Mouse (Mus musculus): ENCODE data around the gene Osbpl2. TPM values are rescaled to one million over a fixed set of nuclear protein-coding genes. Genes with fewer than 3 reads are reported as not detected.
"Not testable (repeated sequence)": the region's sequence is repeated elsewhere in the genome, so short reads cannot be mapped to it uniquely, and the experiment has no call there.

Osbpl2 gene
- polyA plus RNA-seq, 1 experiment from 2014 or later, result 30.4 TPM

GRCm38 (mm10) chr2:180170806-180171521 is 51.9 kb downstream of the Osbpl2 start, which contains the start of gene Adrm1:
Gene Adrm1, plus strand, starts transcription at chr2:180171485.
- WGBS, result 3% methylated on average over 40 of the region's 41 CpGs
- Histone ChIP-seq H3K9me3 (ENCODE audit: control insufficient read depth, low read length) (no peaks in the 10 kb centered on the region), H3K9ac (ENCODE audit: low read depth, low read length) (peak within 1 kb of the TSS; percentile 97), H3K27me3 (replicated peaks; ENCODE audit: control insufficient read depth, insufficient read depth, low read length) (no peaks in the 10 kb centered on the region), H3K4me2 (ENCODE audit: low read depth, low read length) (peak within 1 kb of the TSS; percentile 84), H3K36me3 (ENCODE audit: control insufficient read depth, insufficient read depth, low read length) (peaks cover 12% of the 10 kb centered on the region), H3K4me3 (ENCODE audit: low read length) (peak within 1 kb of the TSS; percentile 95), H3K27ac (ENCODE audit: low read length) (peak within 1 kb of the TSS; percentile 90), H3K4me1 (ENCODE audit: control insufficient read depth, insufficient read depth, low read length) (peaks cover 16% of the 10 kb centered on the region)
- ATAC-seq, result peak; percentile 99

- peak overlapping the region; percentile 84 for H3K4me2 ChIP-seq (ENCODE audit: low read depth, low read length)
Observed at GRCm38 (mm10) chr2:180171522-180172070, 52.5 kb downstream of the Osbpl2 start.

GRCm38 (mm10) chr2:180172152-180172551 is 53.0 kb downstream of the Osbpl2 start:
- no peak for ATAC-seq
- H3K4me3 ChIP-seq (ENCODE audit: low read length), result peak overlapping the region; percentile 95
- 6% methylated on average over 7 of the region's 9 CpGs for WGBS
- H3K9me3 ChIP-seq (ENCODE audit: control insufficient read depth, low read length), result no peaks in the 10 kb centered on the region
- peak overlapping the region; percentile 35; the same call in 1 of the 2 replicates for H3K27ac ChIP-seq (ENCODE audit: low read length)
- peak overlapping the region; percentile 84 for H3K4me2 ChIP-seq (ENCODE audit: low read depth, low read length)
- H3K36me3 ChIP-seq (ENCODE audit: control insufficient read depth, insufficient read depth, low read length), result peaks cover 16% of the 10 kb centered on the region
- H3K27me3 ChIP-seq (replicated peaks; ENCODE audit: control insufficient read depth, insufficient read depth, low read length), result no peaks in the 10 kb centered on the region
- peak overlapping the region; percentile 97 for H3K9ac ChIP-seq (ENCODE audit: low read depth, low read length)
- H3K4me1 ChIP-seq (ENCODE audit: control insufficient read depth, insufficient read depth, low read length), result peaks cover 16% of the 10 kb centered on the region

More at GRCm38 (mm10) chr2:180171522-180172070, 52.5 kb downstream of the Osbpl2 start:
- Histone ChIP-seq H3K27me3 (replicated peaks; ENCODE audit: control insufficient read depth, insufficient read depth, low read length) (no peaks in the 10 kb centered on the region), H3K4me3 (ENCODE audit: low read length) (peak overlapping the region; percentile 95), H3K9me3 (ENCODE audit: control insufficient read depth, low read length) (no peaks in the 10 kb centered on the region), H3K27ac (ENCODE audit: low read length) (peak overlapping the region; percentile 90), H3K36me3 (ENCODE audit: control insufficient read depth, insufficient read depth, low read length) (peaks cover 14% of the 10 kb centered on the region), H3K4me1 (ENCODE audit: control insufficient read depth, insufficient read depth, low read length) (peaks cover 16% of the 10 kb centered on the region), H3K9ac (ENCODE audit: low read depth, low read length) (peak overlapping the region; percentile 97)
- under 1% methylated on average over 69 of the region's 80 CpGs for WGBS
- peak; percentile 80 for ATAC-seq

- ATAC-seq, result no peak
- WGBS, result 77% methylated on average over 4 of the region's 4 CpGs
- H3K27ac ChIP-seq (ENCODE audit: low read length), result no peak overlapping the region
Observed at GRCm38 (mm10) chr2:180173163-180173562, 54.1 kb downstream of the Osbpl2 start.

GRCm38 (mm10) chr2:180173711-180174110 is 54.6 kb downstream of the Osbpl2 start:
- not testable (repeated sequence) for H3K4me3 ChIP-seq (ENCODE audit: low read length); H3K4me2 ChIP-seq (ENCODE audit: low read depth, low read length); H3K9ac ChIP-seq (ENCODE audit: low read depth, low read length); ATAC-seq; H3K9me3 ChIP-seq (ENCODE audit: control insufficient read depth, low read length); H3K27me3 ChIP-seq (replicated peaks; ENCODE audit: control insufficient read depth, insufficient read depth, low read length); H3K27ac ChIP-seq (ENCODE audit: low read length)
- H3K36me3 ChIP-seq (ENCODE audit: control insufficient read depth, insufficient read depth, low read length), result peaks cover 23% of the 10 kb centered on the region
- 89% methylated on average over 8 of the region's 8 CpGs for WGBS
- peaks cover 16% of the 10 kb centered on the region for H3K4me1 ChIP-seq (ENCODE audit: control insufficient read depth, insufficient read depth, low read length)

More at GRCm38 (mm10) chr2:180173163-180173562, 54.1 kb downstream of the Osbpl2 start:
- peaks cover 21% of the 10 kb centered on the region for H3K36me3 ChIP-seq (ENCODE audit: control insufficient read depth, insufficient read depth, low read length)
- peaks cover 16% of the 10 kb centered on the region for H3K4me1 ChIP-seq (ENCODE audit: control insufficient read depth, insufficient read depth, low read length)
- H3K27me3 ChIP-seq (replicated peaks; ENCODE audit: control insufficient read depth, insufficient read depth, low read length), result no peaks in the 10 kb centered on the region
- H3K4me2 ChIP-seq (ENCODE audit: low read depth, low read length), result peak overlapping the region; percentile 84
- H3K4me3 ChIP-seq (ENCODE audit: low read length), result peak overlapping the region; percentile 95
- peak overlapping the region; percentile 97; the same call in 1 of the 2 replicates for H3K9ac ChIP-seq (ENCODE audit: low read depth, low read length)
- H3K9me3 ChIP-seq (ENCODE audit: control insufficient read depth, low read length), result no peaks in the 10 kb centered on the region

- H3K9me3 ChIP-seq (ENCODE audit: control insufficient read depth, low read length), result no peaks in the 10 kb centered on the region
- peaks cover 16% of the 10 kb centered on the region for H3K4me1 ChIP-seq (ENCODE audit: control insufficient read depth, insufficient read depth, low read length)
- H3K4me3 ChIP-seq (ENCODE audit: low read length), result no peak overlapping the region
- peaks cover 23% of the 10 kb centered on the region for H3K36me3 ChIP-seq (ENCODE audit: control insufficient read depth, insufficient read depth, low read length)
- no peak overlapping the region for H3K9ac ChIP-seq (ENCODE audit: low read depth, low read length)
- 89% methylated on average over 5 of the region's 5 CpGs for WGBS
- H3K27ac ChIP-seq (ENCODE audit: low read length), result no peak overlapping the region
- no peak for ATAC-seq
- no peak overlapping the region for H3K4me2 ChIP-seq (ENCODE audit: low read depth, low read length)
- no peaks in the 10 kb centered on the region for H3K27me3 ChIP-seq (replicated peaks; ENCODE audit: control insufficient read depth, insufficient read depth, low read length)
Observed at GRCm38 (mm10) chr2:180174121-180174520, 55.0 kb downstream of the Osbpl2 start.

GRCm38 (mm10) chr2:180175725-180176124 is 56.6 kb downstream of the Osbpl2 start:
- no peak overlapping the region for H3K9ac ChIP-seq (ENCODE audit: low read depth, low read length)
- ATAC-seq, result no peak
- H3K4me1 ChIP-seq (ENCODE audit: control insufficient read depth, insufficient read depth, low read length), result peaks cover 16% of the 10 kb centered on the region
- H3K27me3 ChIP-seq (replicated peaks; ENCODE audit: control insufficient read depth, insufficient read depth, low read length), result no peaks in the 10 kb centered on the region
- H3K4me3 ChIP-seq (ENCODE audit: low read length), result no peak overlapping the region
- H3K4me2 ChIP-seq (ENCODE audit: low read depth, low read length), result no peak overlapping the region
- no peak overlapping the region for H3K27ac ChIP-seq (ENCODE audit: low read length)
- H3K36me3 ChIP-seq (ENCODE audit: control insufficient read depth, insufficient read depth, low read length), result peaks cover 28% of the 10 kb centered on the region
- 89% methylated on average over 7 of the region's 7 CpGs for whole genome bisulfite sequencing
- H3K9me3 ChIP-seq (ENCODE audit: control insufficient read depth, low read length), result no peaks in the 10 kb centered on the region

- peaks cover 15% of the 10 kb centered on the region for H3K36me3 ChIP-seq (ENCODE audit: control insufficient read depth, insufficient read depth, low read length)
- no peak overlapping the region for H3K4me3 ChIP-seq (ENCODE audit: low read length)
- 89% methylated on average over 9 of the region's 9 CpGs for WGBS
- H3K9ac ChIP-seq (ENCODE audit: low read depth, low read length), result no peak overlapping the region
- no peak overlapping the region for H3K4me2 ChIP-seq (ENCODE audit: low read depth, low read length)
- H3K27me3 ChIP-seq (replicated peaks; ENCODE audit: control insufficient read depth, insufficient read depth, low read length), result no peaks in the 10 kb centered on the region
- H3K9me3 ChIP-seq (ENCODE audit: control insufficient read depth, low read length), result no peaks in the 10 kb centered on the region
- no peak overlapping the region for H3K27ac ChIP-seq (ENCODE audit: low read length)
- no peak for ATAC-seq
- H3K4me1 ChIP-seq (ENCODE audit: control insufficient read depth, insufficient read depth, low read length), result no peaks in the 10 kb centered on the region
Observed at GRCm38 (mm10) chr2:180181542-180181941, 62.4 kb downstream of the Osbpl2 start.

- no peak overlapping the region for H3K4me3 ChIP-seq (ENCODE audit: low read length)
- no peaks in the 10 kb centered on the region for H3K9me3 ChIP-seq (ENCODE audit: control insufficient read depth, low read length)
- no peak overlapping the region for H3K4me2 ChIP-seq (ENCODE audit: low read depth, low read length)
- ATAC-seq, result no peak
- H3K27me3 ChIP-seq (replicated peaks; ENCODE audit: control insufficient read depth, insufficient read depth, low read length), result no peaks in the 10 kb centered on the region
- no peak overlapping the region for H3K27ac ChIP-seq (ENCODE audit: low read length)
- no peaks in the 10 kb centered on the region for H3K4me1 ChIP-seq (ENCODE audit: control insufficient read depth, insufficient read depth, low read length)
- no peak overlapping the region for H3K9ac ChIP-seq (ENCODE audit: low read depth, low read length)
- 0 out of 2 replicates have a peak, but pooled peaks cover 6% of the 10 kb centered on the region for H3K36me3 ChIP-seq (ENCODE audit: control insufficient read depth, insufficient read depth, low read length)
- WGBS, result 89% methylated on average over 24 of the region's 24 CpGs
Observed at GRCm38 (mm10) chr2:180184011-180184751, 65.1 kb downstream of the Osbpl2 start.
